Mouse (Mus musculus) heart, embryonic 13.5 days (tissue): ENCODE measurements at regions not wholly inside any gene's neighbourhood (a gene's known extent, or its start where the extent isn't known, plus 50 kb on each side); places are given as distances from the start of the nearest gene placed in this dataset.
"Not testable (repeated sequence)": the region's sequence is repeated elsewhere in the genome, so short reads cannot be mapped to it uniquely, and the experiment has no call there.

Experiments used
- ATAC-seq: fragments of 200-750 bp; cut with Nextera tagmentation; 2 replicates; pipeline ENCODE4 v1.8.0; 2017; ENCODE audit warnings: moderate TSS enrichment; ENCODE audit not compliant: insufficient number of reproducible peaks, low FRiP score, low TSS enrichment; ENCODE audit errors: extremely low read depth
- H3K27ac ChIP-seq: fragments of 300-500 bp; sonication (generic); replicated peaks from 2 replicates; pipeline ENCODE4 v1.5.1; 2015; ENCODE audit warnings: moderate library complexity, mild to moderate bottlenecking, inconsistent platforms
- H3K27me3 ChIP-seq: fragments of 300-500 bp; sonication (generic); replicated peaks from 2 replicates; pipeline ENCODE4 v1.6.1; 2015; ENCODE audit warnings: mild to moderate bottlenecking, inconsistent platforms
- H3K36me3 ChIP-seq: fragments of 300-500 bp; sonication (generic); 2 replicates; pipeline ENCODE4 v1.6.1; 2015; ENCODE audit warnings: mild to moderate bottlenecking, inconsistent platforms
- H3K4me1 ChIP-seq: fragments of 300-500 bp; sonication (generic); 2 replicates; pipeline ENCODE4 v1.6.1; 2015; ENCODE audit warnings: inconsistent platforms
- H3K4me2 ChIP-seq: fragments of 300-500 bp; sonication (generic); 2 replicates; pipeline ENCODE4 v1.6.1; 2015; ENCODE audit warnings: inconsistent platforms, mild to moderate bottlenecking, moderate library complexity
- H3K4me3 ChIP-seq: fragments of 300-500 bp; sonication (generic); 2 replicates; pipeline ENCODE4 v1.5.1; 2015; ENCODE audit warnings: moderate library complexity, mild to moderate bottlenecking, inconsistent platforms
- H3K9ac ChIP-seq: fragments of 300-500 bp; sonication (generic); 2 replicates; pipeline ENCODE4 v1.6.1; 2015; ENCODE audit warnings: inconsistent platforms, mild to moderate bottlenecking, moderate library complexity
- H3K9me3 ChIP-seq: fragments of 300-500 bp; sonication (generic); 2 replicates; pipeline ENCODE4 v1.6.1; 2016; ENCODE audit warnings: inconsistent platforms
- WGBS: fragments of 180-500 bp; shearing (Covaris S2); methylation state at CpG from one replicate; pipeline ENCODE4 v1.1.7; 2015; ENCODE audit warnings: mixed read lengths; 5-methylcytosine and 5-hydroxymethylcytosine counted together

GRCm38 (mm10) chr5:7580413-7580812 is 235.9 kb upstream of the Zfp804b start:
- Histone ChIP-seq H3K4me3 (no peak overlapping the region), H3K9me3 (no peaks in the 10 kb centered on the region), H3K27me3 (no peaks in the 10 kb centered on the region), H3K4me2 (no peak overlapping the region), H3K27ac (no peak overlapping the region), H3K9ac (no peak overlapping the region), H3K4me1 (no peaks in the 10 kb centered on the region), H3K36me3 (no peaks in the 10 kb centered on the region)
- ATAC-seq = no peak
- WGBS = 56% methylated on average over 2 of the region's 2 CpGs

GRCm38 (mm10) chr5:7586547-7586946 is 242.0 kb upstream of the Zfp804b start:
- no peaks in the 10 kb centered on the region for H3K36me3 ChIP-seq
- no peaks in the 10 kb centered on the region for H3K27me3 ChIP-seq
- peaks cover 8% of the 10 kb centered on the region for H3K4me1 ChIP-seq
- no peak for ATAC-seq
- no peak overlapping the region for H3K4me2 ChIP-seq
- no peaks in the 10 kb centered on the region for H3K9me3 ChIP-seq
- H3K9ac ChIP-seq = no peak overlapping the region
- no peak overlapping the region for H3K4me3 ChIP-seq
- H3K27ac ChIP-seq = no peak overlapping the region

- Histone ChIP-seq H3K4me3 (no peak overlapping the region), H3K4me2 (no peak overlapping the region), H3K36me3 (no peaks in the 10 kb centered on the region), H3K9me3 (no peaks in the 10 kb centered on the region), H3K27me3 (no peaks in the 10 kb centered on the region), H3K27ac (peak overlapping the region; percentile 68), H3K9ac (no peak overlapping the region), H3K4me1 (peaks cover 8% of the 10 kb centered on the region)
- no peak for ATAC-seq
- 29% methylated on average over 1 of the region's 1 CpGs for WGBS
Measured at GRCm38 (mm10) chr5:7600418-7600817, 255.9 kb upstream of the Zfp804b start.

- no peaks in the 10 kb centered on the region for H3K4me1 ChIP-seq
- no peak overlapping the region for H3K9ac ChIP-seq
- H3K27me3 ChIP-seq = no peaks in the 10 kb centered on the region
- no peaks in the 10 kb centered on the region; the same call in 1 of the 2 replicates for H3K9me3 ChIP-seq
- H3K4me3 ChIP-seq = no peak overlapping the region
- no peak for ATAC-seq
- H3K36me3 ChIP-seq = no peaks in the 10 kb centered on the region
- no peak overlapping the region for H3K4me2 ChIP-seq
- no peak overlapping the region for H3K27ac ChIP-seq
Measured at GRCm38 (mm10) chr5:7607517-7607916, 263.0 kb upstream of the Zfp804b start.

- no peaks in the 10 kb centered on the region for H3K4me1 ChIP-seq
- WGBS = 76% methylated on average over 2 of the region's 2 CpGs
- H3K36me3 ChIP-seq = no peaks in the 10 kb centered on the region
- no peak overlapping the region for H3K4me2 ChIP-seq
- no peak overlapping the region for H3K9ac ChIP-seq
- H3K4me3 ChIP-seq = no peak overlapping the region
- H3K9me3 ChIP-seq = no peaks in the 10 kb centered on the region; the same call in 1 of the 2 replicates
- H3K27me3 ChIP-seq = no peaks in the 10 kb centered on the region
- no peak overlapping the region for H3K27ac ChIP-seq
- no peak for ATAC-seq
Measured at GRCm38 (mm10) chr5:7607924-7608323, 263.4 kb upstream of the Zfp804b start.

GRCm38 (mm10) chr5:7655280-7655679 is 305.0 kb upstream of the Steap4 start:
- Histone ChIP-seq H3K4me2 (no peak overlapping the region), H3K27me3 (no peaks in the 10 kb centered on the region), H3K4me3 (no peak overlapping the region), H3K4me1 (no peaks in the 10 kb centered on the region), H3K9ac (no peak overlapping the region), H3K36me3 (no peaks in the 10 kb centered on the region), H3K27ac (no peak overlapping the region), H3K9me3 (no peaks in the 10 kb centered on the region)
- WGBS = 60% methylated on average over 2 of the region's 2 CpGs
- ATAC-seq = no peak

- H3K4me1 ChIP-seq = no peaks in the 10 kb centered on the region
Measured at GRCm38 (mm10) chr5:7701776-7702175, 258.5 kb upstream of the Steap4 start.

GRCm38 (mm10) chr5:7719557-7719956 is 240.7 kb upstream of the Steap4 start:
- ATAC-seq = no peak
- Histone ChIP-seq H3K9ac (no peak overlapping the region), H3K4me3 (no peak overlapping the region), H3K27ac (no peak overlapping the region), H3K27me3 (no peaks in the 10 kb centered on the region), H3K4me1 (no peaks in the 10 kb centered on the region), H3K9me3 (0 out of 2 replicates have a peak, but pooled peaks cover 4% of the 10 kb centered on the region), H3K36me3 (no peaks in the 10 kb centered on the region), H3K4me2 (no peak overlapping the region)

More at GRCm38 (mm10) chr5:7701776-7702175, 258.5 kb upstream of the Steap4 start:
- Histone ChIP-seq H3K9me3 (no peaks in the 10 kb centered on the region), H3K9ac (no peak overlapping the region), H3K4me3 (no peak overlapping the region), H3K36me3 (no peaks in the 10 kb centered on the region), H3K27ac (no peak overlapping the region), H3K4me2 (no peak overlapping the region), H3K27me3 (no peaks in the 10 kb centered on the region)
- no peak for ATAC-seq
- 76% methylated on average over 1 of the region's 1 CpGs for WGBS

GRCm38 (mm10) chr5:7720061-7720460 is 240.2 kb upstream of the Steap4 start:
- no peak overlapping the region for H3K4me2 ChIP-seq
- no peak overlapping the region for H3K9ac ChIP-seq
- H3K27me3 ChIP-seq = no peaks in the 10 kb centered on the region
- no peaks in the 10 kb centered on the region for H3K36me3 ChIP-seq
- WGBS = 60% methylated on average over 3 of the region's 3 CpGs
- H3K27ac ChIP-seq = no peak overlapping the region
- no peak for ATAC-seq
- H3K4me3 ChIP-seq = no peak overlapping the region
- no peaks in the 10 kb centered on the region for H3K4me1 ChIP-seq
- H3K9me3 ChIP-seq = 0 out of 2 replicates have a peak, but pooled peaks cover 4% of the 10 kb centered on the region

GRCm38 (mm10) chr5:7720688-7721087 is 239.6 kb upstream of the Steap4 start:
- 72% methylated on average over 2 of the region's 2 CpGs for WGBS

GRCm38 (mm10) chr5:7732566-7732965 is 227.7 kb upstream of the Steap4 start:
- H3K9me3 ChIP-seq, H3K27ac ChIP-seq, H3K27me3 ChIP-seq, H3K36me3 ChIP-seq, H3K4me3 ChIP-seq, ATAC-seq, H3K9ac ChIP-seq, H3K4me1 ChIP-seq, H3K4me2 ChIP-seq: not testable (repeated sequence)
- WGBS = 58% methylated on average over 2 of the region's 2 CpGs

More at GRCm38 (mm10) chr5:7720688-7721087, 239.6 kb upstream of the Steap4 start:
- H3K36me3 ChIP-seq = no peaks in the 10 kb centered on the region
- no peak overlapping the region for H3K4me3 ChIP-seq
- H3K9ac ChIP-seq = no peak overlapping the region
- no peak overlapping the region for H3K27ac ChIP-seq
- H3K9me3 ChIP-seq = no peaks in the 10 kb centered on the region
- no peak for ATAC-seq
- H3K27me3 ChIP-seq = no peaks in the 10 kb centered on the region
- H3K4me2 ChIP-seq = no peak overlapping the region
- no peaks in the 10 kb centered on the region for H3K4me1 ChIP-seq

- ATAC-seq = no peak
- Histone ChIP-seq H3K4me3 (no peak overlapping the region), H3K4me1 (no peaks in the 10 kb centered on the region), H3K36me3 (no peaks in the 10 kb centered on the region), H3K27me3 (no peaks in the 10 kb centered on the region), H3K4me2 (no peak overlapping the region), H3K27ac (no peak overlapping the region), H3K9me3 (no peaks in the 10 kb centered on the region), H3K9ac (no peak overlapping the region)
- WGBS = 87% methylated on average over 1 of the region's 1 CpGs
Measured at GRCm38 (mm10) chr5:7779827-7780226, 180.4 kb upstream of the Steap4 start.
